Mouse (Mus musculus) kidney, postnatal 36 days (tissue): ENCODE measurements around the gene Tcf12.

Experiments
- DNase-seq, 2 experiments: peaks; one replicate each; pipeline ENCODE4 v3.0.0; 2021 to 2022; ENCODE audit warnings: mixed read lengths in 2 of 2

Tcf12 gene

GRCm38 (mm10) chr9:71978886-71979285 lies 132.8 kb downstream of the Tcf12 start:
- no peak for DNase-seq

DNA sequence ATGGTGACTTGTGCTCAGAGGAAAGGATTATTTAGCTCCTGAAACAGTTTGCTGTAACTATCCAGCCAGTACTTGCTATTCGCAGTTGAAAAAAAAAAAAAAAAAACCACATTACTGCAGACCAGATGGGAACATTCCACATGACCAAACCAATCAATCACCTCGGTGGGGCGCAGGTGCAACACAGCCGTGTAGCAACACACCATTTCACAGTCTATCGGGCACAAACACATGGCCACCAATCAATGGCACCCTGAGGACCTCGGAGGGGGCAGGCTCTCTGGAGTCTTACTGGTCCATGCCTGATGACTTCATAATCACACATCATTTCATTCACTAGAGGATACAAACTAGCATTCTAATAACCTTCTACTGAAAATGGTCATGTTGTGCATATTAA lies 135.6 kb downstream of the Tcf12 start:
- DNase-seq: no peak

DNA sequence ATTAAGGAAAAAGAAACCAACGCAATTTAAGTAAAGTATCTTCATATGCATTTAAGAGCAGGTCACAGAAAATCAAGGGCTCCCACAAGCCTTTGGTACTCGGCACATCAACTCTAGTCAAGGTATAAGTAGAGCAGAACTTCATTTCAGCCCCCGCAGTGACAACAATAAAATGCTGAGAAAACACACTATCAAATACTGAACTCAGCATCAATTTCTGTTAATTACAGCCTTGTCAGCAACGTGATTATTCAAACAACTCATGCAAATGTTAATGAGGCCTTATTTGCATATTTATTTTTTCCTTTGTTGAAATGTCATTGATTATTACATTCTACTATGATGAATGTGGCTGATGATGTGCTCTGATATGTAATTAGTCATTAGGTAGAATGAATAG lies 136.5 kb downstream of the Tcf12 start:
- DNase-seq: no peak

DNA sequence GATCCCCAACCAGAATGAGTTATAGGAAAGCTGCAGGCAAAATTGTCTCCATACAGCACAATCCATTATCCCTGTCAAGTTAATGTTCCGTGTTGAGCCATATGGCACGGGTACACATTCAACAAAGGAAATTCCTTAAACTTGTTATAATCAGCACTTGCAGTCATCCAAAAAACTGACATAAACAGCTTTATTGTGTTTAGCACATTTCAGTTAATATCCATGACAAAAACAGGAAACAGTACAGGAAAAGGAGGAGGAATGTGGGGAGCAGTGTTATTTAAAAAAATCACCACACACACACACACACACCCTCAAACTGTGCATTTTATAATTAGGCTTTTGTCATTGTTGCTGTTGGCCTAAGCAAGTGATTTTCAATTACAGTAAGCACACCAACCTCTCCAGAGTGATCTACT lies 137.1 kb downstream of the Tcf12 start:
- DNase-seq: no peak

- DNase-seq: no peak
Measured at GRCm38 (mm10) chr9:71964039-71964438, 147.6 kb downstream of the Tcf12 start.

DNA sequence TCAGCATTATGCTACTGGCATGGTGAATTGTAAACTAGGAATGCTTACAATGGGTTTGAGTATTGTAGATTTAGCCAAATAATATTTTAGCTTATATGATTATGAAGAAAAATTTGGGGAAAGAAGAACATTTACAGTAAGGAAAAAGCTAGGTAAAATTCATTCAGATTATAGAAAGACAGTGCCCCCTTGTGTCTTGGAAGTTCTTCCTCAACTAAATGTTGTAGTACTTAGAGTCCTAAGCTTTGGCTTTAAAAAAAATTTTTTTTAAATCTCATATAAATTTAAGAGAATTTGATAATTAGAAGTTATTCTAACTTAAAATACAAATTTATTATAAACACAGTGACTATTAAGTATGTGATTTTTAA lies 151.7 kb downstream of the Tcf12 start:
- DNase-seq: peak in 1 of 2 experiments; percentile 21

DNA sequence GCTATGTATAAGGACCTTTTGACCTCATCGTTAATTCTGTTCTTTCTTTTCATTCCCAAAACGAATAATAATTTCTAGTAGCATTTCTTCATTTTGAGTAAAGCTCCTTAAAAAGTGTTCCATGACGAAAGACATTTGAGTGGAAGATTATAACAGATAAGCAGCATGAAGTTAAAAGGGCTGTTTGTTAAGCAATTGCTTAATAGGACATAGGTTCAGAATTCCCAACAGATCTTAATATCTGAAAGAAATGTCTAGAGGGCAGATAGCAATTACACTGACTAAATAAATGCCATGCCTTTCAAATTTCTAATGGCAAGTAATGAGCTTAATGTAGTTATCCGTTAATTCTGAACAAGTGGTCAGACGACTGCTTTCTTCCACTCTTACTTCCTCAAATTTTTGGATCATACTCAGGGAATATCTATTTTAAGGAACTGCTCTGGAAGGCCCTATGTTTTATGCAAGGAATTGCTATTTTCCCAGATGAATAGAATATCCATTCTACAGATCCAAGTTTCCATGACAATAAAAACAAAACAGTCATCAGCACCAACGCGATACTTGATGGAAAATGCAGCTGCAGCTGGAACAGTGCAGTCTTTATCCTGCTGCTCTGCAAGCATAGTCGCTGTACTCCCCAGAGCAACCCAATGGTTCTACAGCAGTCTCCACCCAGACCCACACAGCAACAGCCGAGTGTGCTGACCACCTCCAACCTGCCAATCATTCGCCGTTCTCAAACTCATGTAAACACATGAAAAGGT lies 152.2 kb downstream of the Tcf12 start:
- no peak for DNase-seq

GRCm38 (mm10) chr9:71953217-71953616 lies 158.5 kb downstream of the Tcf12 start:
- no peak for DNase-seq

DNA sequence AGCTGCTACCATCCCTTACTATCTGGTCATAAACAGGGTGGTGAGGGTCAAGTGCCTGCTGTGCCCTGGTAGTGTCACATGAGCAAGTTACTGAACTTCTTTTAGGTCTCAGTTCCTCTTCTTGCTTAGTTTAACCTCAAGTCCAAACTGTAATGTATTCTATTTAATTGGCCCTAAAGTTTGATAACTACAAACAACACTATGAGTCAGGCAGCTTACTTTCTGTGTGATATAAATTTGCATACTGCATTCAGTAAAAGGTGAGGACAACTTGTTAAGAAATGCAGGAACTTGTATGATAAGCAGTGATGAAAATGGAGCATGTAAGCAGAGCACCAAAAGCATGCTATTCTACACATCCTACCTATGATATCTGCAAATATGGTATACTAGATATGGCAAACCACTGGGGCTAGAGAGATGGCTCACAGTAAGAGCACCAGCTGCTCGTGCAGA lies 159.0 kb downstream of the Tcf12 start:
- no peak for DNase-seq

DNA sequence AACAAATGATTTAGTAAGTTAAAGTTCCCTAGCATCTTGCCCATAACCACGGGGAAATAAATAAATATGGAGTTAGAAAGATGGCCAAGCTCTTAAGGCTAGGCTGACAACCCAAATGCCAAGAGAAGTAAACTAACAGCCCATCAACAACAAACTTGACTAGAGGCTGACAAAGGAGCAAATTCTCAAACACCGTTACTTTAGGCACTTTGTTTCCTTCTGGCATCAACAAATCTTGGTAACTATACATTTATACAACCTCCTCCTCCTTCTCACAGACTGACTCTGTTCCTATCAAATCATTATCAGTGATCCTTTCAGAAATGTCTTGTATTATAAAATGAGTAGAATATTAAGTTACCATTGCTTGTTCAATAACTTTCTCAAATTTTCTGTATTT lies 159.7 kb downstream of the Tcf12 start:
- DNase-seq: no peak

DNA sequence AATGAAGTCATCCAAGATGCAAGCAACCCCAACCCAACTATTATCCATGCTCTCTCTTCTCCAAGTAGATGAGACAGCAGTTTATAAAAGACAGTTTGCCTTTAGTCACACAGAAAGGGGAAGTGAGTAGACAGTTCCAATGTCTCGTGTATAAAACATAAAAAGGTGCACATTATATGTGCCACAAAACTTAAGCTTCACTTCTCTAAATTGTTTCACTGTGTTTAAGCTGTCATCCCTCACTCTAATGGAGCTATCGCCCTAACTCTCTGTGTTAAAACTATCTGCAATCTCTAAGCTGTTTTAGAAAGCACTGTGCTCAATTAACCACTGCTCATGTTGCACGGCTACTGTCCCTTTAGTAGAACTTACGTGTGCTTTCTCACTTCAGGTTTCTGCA lies 160.3 kb downstream of the Tcf12 start:
- no peak for DNase-seq

GRCm38 (mm10) chr9:71944801-71945200 lies 166.9 kb downstream of the Tcf12 start:
- no peak for DNase-seq

- DNase-seq: no peak
Measured at GRCm38 (mm10) chr9:71942424-71942823, 169.2 kb downstream of the Tcf12 start.

- DNase-seq: no peak
Measured at GRCm38 (mm10) chr9:71940016-71940415, 171.7 kb downstream of the Tcf12 start.

DNA sequence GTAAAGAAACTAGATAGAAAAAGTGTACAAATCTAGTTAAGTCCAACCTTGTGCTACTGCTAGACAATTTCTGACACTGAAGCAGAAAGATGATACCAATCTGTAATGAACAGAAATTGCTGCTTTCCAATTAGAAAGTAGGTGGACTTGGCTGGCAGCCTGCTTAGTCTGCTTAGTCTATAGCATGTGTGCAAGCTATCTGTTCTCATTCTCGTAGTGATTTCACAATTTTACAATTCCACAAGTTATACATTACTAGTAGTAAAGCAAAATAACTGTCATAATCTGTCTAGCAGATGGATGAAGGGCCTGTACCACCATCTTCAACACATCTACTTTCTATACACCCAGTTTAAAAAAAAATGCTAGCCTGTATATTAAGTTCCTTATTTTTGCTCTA lies 175.5 kb downstream of the Tcf12 start:
- DNase-seq: no peak

GRCm38 (mm10) chr9:71934833-71935232 lies 176.8 kb downstream of the Tcf12 start:
- DNase-seq: no peak

GRCm38 (mm10) chr9:71931965-71932364 lies 179.7 kb downstream of the Tcf12 start:
- no peak for DNase-seq

DNA sequence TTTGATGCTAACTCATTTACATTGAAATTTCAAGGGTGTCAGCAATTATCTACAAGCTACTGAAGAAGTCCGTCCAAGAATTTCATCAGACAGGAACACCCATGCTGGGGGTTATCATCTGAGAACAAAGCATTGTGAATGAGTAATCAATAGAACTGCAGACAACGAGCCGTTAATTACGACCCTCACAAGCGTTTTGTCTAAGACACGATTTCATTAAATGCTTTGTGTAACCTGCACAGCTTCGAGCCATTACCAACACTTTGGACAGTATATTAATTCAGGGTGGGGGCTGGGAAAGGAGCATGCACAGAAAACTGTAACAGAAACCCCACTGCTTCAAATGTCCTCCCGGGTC lies 180.3 kb downstream of the Tcf12 start:
- DNase-seq: no peak

GRCm38 (mm10) chr9:71930431-71931357 lies 181.0 kb downstream of the Tcf12 start:
- DNase-seq: no peak

- DNase-seq: no peak
Measured at GRCm38 (mm10) chr9:71916662-71916953, 195.1 kb downstream of the Tcf12 start.

- DNase-seq: peak in 1 of 2 experiments; percentile 5
Measured at GRCm38 (mm10) chr9:71915871-71916661, 195.6 kb downstream of the Tcf12 start.

DNA sequence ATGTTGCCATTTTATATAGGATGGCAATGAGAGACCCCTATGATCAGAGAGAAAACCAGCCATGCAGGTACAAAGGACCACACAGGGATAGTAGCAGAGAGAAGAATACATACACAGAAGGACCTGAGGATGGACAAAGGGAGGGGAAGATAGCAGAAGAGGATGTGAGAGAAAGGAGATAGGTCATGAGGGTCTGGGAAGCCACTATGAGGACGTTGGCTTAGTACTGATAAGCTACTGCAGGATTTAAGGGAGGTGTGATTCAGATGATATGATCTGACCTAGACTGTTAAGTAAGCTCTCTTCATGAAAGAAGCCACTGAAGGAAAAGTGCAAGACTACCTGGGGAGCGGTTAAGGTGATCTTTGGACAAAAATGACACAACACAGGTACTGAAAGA lies 205.1 kb downstream of the Tcf12 start:
- no peak for DNase-seq

DNA sequence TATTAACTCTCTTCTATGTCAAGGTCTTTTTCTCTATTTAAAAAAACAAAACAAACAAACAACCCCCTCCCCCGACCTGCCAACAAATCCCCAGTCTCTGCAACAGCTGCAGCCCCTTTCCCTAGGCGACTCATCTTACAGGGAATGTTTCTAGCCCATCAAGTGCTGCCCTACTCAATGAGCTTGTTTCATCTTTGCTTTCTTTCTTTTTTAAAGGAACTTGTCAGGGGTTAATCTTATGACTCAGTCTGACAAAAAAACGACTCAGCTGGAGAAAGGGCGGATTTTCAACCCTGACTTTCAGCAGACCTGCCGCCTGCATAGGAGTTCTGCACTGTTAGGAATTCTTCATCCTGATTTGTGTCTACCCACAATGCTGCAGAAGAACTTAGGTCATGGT lies 212.8 kb downstream of the Tcf12 start:
- DNase-seq: no peak
